Mouse (Mus musculus): ENCODE measurements around the gene Lrrc3b.

The Lrrc3b gene

DNA sequence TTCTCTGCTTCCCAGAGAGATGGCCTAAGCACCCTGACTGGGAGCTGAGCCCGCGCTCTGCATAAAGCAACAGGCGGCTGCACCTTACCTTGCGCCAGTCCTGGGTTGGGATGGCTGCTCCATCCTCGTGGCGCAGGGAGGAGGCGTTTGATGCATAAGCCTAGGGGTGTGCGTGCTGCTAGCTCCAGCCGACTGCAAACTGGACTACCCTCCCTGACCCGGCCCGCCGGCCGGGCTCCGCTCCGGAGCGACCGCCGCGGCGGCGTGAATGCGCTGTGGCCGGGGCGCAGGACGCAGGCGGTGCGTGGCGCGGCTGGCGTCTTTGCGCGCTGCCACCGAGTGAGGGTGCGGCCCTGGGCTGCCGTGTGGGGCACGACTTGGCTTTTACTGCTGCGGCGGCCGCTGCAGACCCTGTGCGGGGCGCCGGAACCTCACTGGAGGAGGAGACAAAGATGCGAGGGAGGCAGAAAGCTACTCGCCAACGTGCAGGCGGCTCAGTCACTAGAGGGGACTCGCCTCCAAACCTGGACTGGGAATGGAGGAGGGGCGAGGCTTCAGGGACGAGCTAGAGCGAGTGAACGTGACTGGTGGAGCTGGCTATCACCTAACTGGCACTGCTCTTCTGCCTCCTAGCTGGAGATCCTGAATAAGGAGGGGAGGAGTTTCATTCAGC is at the start of gene Lrrc3b:
TSS of gene Lrrc3b (minus strand) at position 503 of the 673 bp plus-strand sequence.
- DNase-seq (ENCODE audit: low read depth, low spot score) = peak; percentile 23

- no peak for DNase-seq (ENCODE audit: low read depth, low spot score)
Measured at GRCm38 (mm10) chr14:15477668-15478067, 38.9 kb upstream of the Lrrc3b start.

- DNase-seq (ENCODE audit: low read depth, low spot score) = no peak
Measured at GRCm38 (mm10) chr14:15438096-15438484, 697 bp downstream of the Lrrc3b start.

DNA sequence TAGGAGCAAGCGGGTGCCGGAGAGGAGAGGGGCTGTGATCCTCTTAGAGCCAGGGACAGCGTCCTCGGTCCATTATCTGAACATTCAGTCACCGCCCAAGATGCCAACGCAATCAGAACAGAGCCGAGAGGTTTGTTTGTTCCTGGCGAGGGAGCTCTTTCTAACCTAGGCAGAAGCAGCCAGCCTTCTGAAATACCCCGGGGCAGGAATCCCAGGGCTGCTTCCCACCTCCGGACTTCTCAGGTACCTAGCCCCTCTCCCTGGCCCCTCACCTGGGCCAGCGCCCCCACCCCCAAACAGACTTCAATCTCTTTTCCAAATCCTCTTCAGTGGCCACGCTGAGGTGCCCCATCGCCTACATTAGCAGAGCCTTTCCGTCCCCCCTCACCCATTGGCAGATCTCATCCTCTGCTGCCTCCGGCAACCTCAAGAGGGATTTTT is 1.3 kb downstream of the Lrrc3b start:
- no peak for DNase-seq (ENCODE audit: low read depth, low spot score)

DNA sequence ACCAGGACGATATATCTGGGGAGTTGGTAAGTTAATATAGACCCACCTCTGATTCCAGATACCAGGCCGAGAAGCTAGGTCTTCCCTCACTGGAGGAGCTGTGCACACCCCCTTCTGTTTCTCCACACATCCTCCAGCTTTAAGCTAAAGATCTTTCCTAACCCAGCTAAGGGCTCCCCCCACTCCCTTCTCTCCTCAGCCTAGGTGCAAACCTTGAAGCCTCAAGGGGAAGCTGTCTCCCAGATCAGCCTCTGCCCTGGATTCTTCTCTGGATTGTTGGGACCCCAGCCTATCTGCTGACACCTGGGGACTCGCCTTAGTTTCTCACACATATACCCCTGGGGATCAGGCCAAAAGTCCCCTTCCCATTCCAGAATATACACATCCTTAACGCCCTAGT is 1.7 kb downstream of the Lrrc3b start:
- DNase-seq (ENCODE audit: low read depth, low spot score) = no peak

- no peak for DNase-seq (ENCODE audit: low read depth, low spot score)
Measured at GRCm38 (mm10) chr14:15436586-15436985, 2.2 kb downstream of the Lrrc3b start.

- DNase-seq (ENCODE audit: low read depth, low spot score) = no peak
Measured at GRCm38 (mm10) chr14:15432396-15432795, 6.4 kb downstream of the Lrrc3b start.

GRCm38 (mm10) chr14:15421624-15422023 is 17.2 kb downstream of the Lrrc3b start:
- no peak for DNase-seq (ENCODE audit: low read depth, low spot score)

DNA sequence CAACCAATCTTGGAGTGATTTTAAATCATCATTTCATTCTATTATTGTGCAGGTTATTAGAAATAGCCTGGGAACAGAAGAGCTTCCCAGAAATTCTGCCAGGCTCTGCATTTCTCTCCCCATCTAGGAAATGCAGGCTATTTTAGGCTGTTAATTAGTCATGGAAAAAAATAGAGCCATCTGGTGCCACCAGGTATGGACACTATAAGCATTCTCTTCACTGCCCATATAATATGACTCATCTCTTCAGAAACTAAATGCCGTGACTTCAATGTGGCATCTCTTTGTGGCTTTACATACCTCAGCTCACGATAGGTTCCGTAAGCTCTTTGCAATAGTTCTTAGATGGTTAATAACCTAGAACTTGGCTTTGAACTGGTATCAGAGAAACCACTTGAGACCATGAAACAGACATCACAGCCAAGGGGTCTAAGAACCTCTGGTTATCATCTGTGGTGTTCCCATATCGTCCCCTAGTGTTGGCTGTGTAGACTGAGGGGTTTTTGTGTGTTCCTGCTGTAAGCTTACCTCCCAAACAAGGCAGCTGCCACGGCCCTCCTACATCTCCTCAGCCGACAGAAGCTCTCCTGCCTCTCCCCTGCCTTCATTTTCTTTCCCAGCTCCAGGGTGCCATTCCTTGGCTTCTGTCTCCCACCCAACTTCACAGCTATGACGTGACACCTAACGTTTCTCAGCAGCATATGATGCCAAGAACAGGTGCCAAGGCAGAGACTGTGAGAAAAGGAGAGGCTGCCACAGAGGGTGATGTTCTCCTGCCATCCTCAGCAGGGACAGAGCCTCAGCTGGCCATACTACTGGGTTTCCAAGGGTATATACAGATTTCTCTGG is 27.9 kb downstream of the Lrrc3b start:
- no peak for DNase-seq (ENCODE audit: low read depth, low spot score)

DNA sequence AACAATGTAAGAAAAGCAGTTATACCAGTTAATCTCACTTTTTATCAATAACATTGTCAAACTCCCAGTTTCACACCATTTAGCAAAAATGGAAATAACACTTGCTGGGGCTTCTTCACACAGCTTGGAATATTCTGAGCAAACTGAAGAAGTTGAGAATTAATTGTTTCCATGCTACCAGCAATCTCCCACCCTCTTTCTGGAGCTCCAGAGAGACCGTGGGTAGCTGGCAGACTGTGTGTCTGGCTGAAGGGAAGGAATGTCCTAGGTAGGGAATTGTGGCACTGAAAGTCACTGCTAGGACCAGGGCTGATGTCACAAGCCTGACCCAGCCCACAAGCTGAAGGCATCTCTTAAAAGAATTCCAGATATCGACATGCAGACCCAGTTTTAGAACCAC is 53.3 kb downstream of the Lrrc3b start:
- DNase-seq (ENCODE audit: low read depth, low spot score) = no peak

- DNase-seq (ENCODE audit: low read depth, low spot score) = no peak
Measured at GRCm38 (mm10) chr14:15384972-15385371, 53.8 kb downstream of the Lrrc3b start.

GRCm38 (mm10) chr14:15384532-15384931 is 54.3 kb downstream of the Lrrc3b start:
- no peak for DNase-seq (ENCODE audit: low read depth, low spot score)

- DNase-seq (ENCODE audit: low read depth, low spot score) = no peak
Measured at GRCm38 (mm10) chr14:15383133-15383532, 55.7 kb downstream of the Lrrc3b start.

DNA sequence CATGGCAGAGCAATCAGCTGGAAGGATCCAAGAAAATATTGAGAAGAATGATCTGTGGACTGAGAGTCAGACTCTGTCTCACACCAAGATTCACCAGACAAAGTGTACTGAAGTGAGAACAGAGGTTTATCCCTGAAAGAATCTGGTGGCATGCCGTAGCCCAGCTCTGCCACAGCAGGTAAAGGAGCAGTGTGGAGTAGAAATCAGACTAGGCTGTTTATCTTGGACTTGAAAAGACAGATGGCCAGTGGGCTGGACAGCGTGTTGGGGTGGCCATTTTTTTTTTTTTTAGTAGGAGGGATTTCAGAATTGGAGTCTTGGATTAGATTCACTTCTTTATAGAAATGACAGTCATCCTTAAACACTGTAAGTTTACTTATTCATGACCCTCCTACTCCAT is 61.4 kb downstream of the Lrrc3b start:
- no peak for DNase-seq (ENCODE audit: low read depth, low spot score)

DNA sequence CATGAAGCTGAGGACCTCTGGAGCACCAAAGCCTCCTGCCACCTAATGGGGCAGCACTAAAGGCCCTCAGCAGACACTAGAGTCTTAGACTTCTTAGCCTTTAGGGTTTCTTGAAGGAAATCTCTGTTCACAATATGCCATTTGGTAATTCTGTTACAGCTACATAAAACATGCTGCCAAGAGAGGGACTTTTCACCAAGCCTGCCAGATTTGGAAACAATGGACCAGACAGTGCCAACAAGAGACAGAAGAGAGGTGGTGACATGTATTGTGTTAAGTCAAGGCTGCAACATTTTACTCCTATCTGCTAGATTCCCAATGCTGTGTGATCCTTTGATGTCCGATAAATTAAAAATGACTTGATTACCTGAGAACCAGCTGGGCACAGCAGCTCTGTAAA is 62.0 kb downstream of the Lrrc3b start:
- no peak for DNase-seq (ENCODE audit: low read depth, low spot score)

DNA sequence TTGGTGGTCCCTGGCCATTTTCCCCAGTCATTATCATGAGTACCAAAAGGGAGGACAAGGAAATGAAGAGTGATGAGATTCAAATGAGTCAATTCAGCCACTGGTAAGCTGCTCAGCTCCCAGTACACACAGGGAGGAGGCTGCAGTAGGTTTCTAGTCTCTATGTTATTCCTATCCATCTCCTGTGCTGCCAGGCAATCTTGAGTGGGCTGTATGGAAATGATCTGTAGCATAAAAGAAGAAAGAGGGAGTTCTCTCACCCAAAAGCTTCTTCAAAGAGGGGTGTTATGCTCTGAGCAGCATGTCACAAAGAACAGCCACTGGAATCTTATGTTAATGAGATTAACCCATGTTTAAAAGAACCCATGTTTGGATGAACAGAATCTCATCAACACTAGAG is 64.5 kb downstream of the Lrrc3b start:
- no peak for DNase-seq (ENCODE audit: low read depth, low spot score)

- DNase-seq (ENCODE audit: low read depth, low spot score) = no peak
Measured at GRCm38 (mm10) chr14:15372985-15373384, 65.8 kb downstream of the Lrrc3b start.

- no peak for DNase-seq (ENCODE audit: low read depth, low spot score)
Measured at GRCm38 (mm10) chr14:15365045-15365444, 73.7 kb downstream of the Lrrc3b start.

GRCm38 (mm10) chr14:15359893-15360292 is 78.9 kb downstream of the Lrrc3b start:
- no peak for DNase-seq (ENCODE audit: low read depth, low spot score)

- no peak for DNase-seq (ENCODE audit: low read depth, low spot score)
Measured at GRCm38 (mm10) chr14:15359134-15359533, 79.7 kb downstream of the Lrrc3b start.

DNA sequence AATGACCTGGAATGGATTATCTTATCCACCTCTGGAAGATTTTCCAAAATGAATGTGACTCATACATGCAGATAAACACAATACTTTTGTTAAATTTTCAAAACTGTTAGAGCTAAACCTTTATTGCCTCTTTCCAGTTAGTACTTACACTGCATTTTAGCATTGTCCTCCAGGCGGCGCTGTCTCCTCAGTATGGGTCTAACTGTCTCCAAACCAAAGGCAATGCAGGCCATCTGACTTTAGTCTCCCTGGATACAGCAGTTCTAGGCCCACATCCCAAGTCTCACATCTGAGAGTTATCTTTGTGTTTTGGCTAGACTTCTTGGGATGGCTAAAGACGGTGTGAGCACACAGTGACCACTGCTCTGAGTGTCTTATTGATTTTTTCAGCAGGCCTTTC is 83.3 kb downstream of the Lrrc3b start:
- DNase-seq (ENCODE audit: low read depth, low spot score) = peak; percentile 34

DNA sequence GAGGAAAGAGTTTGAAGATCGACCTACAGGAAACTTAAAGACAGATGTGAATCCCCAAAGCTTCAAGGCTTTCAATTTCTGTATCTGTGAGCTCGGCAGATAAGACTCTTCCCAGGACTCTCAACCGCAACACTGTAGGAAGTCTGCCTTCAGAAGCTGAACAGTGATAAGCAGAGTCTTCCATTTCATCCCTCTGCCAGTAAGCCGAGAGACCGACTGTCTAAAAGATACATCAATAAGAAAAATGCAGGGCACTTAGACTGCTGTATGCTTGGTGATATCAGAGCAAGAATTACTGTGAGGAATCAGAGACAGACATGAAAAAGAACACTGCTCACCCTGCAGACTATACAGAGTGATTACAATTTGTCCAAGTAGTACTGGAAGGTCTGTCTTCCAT is 84.5 kb downstream of the Lrrc3b start:
- no peak for DNase-seq (ENCODE audit: low read depth, low spot score)

GRCm38 (mm10) chr14:15333130-15333529 is 105.7 kb downstream of the Lrrc3b start:
- DNase-seq (ENCODE audit: low read depth, low spot score) = no peak
